Mouse (Mus musculus) ES-CJ7 (cell line): ENCODE results near the gene Rab8b.
"Not testable (repeated sequence)": the region's sequence is repeated elsewhere in the genome, so short reads cannot be mapped to it uniquely, and the experiment has no call there.

Experiments used
- DNase-seq: peaks from one replicate; pipeline ENCODE4 v3.0.0; 2011; ENCODE audit warnings: low read depth, low spot score

The Rab8b gene

DNA sequence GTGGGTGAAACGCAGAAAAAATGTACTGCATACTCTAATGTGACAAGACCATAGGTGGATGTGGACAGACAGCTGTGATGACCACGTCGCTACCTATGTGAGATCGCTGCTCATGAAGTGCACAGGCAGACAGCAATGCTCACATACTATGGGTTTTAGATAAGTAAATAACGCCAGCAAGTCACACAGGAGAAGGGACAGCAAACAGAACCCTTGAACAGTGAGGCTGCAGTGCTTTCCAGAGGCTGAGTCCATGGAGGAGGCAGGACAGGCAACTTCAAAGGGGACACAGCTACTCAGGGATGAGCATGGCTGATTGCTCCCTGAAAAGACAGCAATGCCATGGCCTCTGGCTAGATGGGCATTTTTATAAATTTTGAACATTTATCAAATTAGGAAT lies 72.7 kb downstream of the Rab8b start:
- no peak for DNase-seq

- DNase-seq, result no peak
Observed at GRCm38 (mm10) chr9:66835097-66835480, 84.4 kb downstream of the Rab8b start.

- peak; percentile 99 for DNase-seq
Observed at GRCm38 (mm10) chr9:66834318-66835096, 85.0 kb downstream of the Rab8b start, which contains the start of gene Aph1c. Aph1c (minus strand) TSS chr9:66834726.

GRCm38 (mm10) chr9:66833851-66834250 lies 85.6 kb downstream of the Rab8b start:
- no peak for DNase-seq

GRCm38 (mm10) chr9:66832366-66832908 lies 87.0 kb downstream of the Rab8b start:
- DNase-seq, result no peak

- DNase-seq, result peak; percentile 46
Observed at GRCm38 (mm10) chr9:66825990-66826389, 93.5 kb downstream of the Rab8b start.

DNA sequence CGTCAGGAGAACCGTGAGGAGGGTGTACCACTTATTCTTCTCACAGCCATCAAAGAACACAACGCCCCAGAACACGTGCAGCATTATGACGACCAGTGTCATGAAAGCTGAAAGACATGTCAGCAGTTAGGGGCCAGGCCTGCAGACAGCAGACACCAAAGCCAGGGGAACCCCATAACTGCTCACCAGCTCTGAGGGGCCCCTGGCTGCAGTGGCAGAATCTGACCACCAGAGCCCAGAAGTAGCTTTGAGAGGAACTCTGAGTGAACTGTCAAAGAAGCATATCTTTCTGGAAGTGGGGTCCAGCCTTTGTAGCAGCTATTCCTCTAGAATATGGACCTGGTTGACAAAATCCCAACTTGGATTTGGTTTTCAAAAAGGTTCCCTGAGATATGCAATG lies 97.2 kb downstream of the Rab8b start:
- not testable (repeated sequence) for DNase-seq

DNA sequence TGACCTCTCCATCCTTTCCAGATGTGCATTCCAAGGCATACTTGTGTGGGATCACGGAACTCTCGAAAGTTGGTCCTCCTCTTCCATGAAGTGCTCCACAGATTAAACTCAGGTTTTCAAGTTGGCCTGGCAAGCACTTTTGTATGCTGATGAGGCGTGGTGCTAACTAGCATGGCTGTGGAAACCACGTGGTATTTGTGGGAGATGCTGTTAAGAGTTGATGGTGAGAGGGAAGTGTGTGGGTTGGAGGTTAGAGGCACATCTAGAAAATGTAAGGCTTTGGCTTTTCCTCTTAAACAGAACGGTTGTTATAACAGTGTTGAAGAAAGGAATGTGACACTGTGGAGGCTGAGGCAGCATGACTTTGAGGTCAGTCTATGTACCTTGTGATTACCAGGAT lies 98.5 kb downstream of the Rab8b start:
- DNase-seq, result no peak

DNA sequence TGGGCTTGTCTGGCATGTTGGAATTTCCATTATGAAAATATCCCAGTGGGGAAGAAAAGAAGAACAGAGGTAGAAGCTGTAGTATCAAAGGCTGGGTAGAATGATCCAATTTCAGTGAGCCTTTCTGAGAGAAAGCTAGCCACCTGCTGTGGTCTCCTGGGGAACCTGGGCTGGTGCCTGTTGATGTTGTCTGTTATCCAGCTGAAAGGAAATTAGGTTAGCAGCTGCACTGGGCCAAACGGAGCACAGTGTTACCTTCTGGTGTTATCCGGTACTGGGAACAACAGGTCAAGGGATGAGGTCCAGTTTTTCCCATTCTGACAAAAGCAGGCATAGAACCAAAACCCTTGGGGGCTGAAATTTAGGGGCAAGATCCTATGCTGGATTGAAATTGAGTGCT lies 106.1 kb downstream of the Rab8b start:
- DNase-seq, result no peak

DNA sequence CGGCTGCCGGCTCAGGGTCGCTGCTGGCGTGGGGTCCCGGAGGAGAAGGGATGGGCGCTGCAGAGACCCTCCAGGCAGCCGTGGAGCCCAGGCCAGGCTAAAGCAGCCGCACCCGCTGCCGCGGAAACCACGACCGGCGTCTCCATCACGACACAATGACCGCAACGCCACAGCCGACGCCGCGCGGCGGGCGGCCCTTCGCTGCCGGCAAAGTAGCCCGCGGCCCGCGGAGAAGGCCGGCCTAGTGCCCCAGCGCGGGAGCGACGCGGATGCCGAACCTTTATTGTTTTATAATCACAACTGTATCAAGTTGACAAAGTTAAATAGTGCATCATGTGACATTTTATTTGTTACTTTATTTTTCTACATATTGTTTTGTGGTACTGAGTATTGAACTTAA lies 113.5 kb downstream of the Rab8b start:
- DNase-seq, result not testable (repeated sequence)

DNA sequence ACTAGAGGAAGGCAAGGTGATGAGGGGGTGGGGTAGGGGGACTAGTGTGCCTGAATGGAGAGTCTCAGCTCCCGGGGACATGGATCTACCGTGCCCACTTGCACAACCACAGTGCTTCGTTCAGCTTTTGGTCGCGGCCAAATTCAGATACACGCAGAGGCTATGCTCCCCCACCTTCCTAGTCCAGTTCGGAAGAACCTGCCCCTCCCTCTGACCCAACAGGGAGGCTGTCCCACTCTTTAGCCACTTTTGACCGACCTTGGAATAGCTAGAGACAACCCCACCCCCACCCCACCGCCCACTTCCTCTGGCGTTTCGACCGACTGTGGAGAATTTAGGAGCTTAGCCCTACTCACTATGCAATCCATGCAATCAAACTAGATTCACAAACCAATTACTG lies 117.5 kb downstream of the Rab8b start:
- peak; percentile 60 for DNase-seq

DNA sequence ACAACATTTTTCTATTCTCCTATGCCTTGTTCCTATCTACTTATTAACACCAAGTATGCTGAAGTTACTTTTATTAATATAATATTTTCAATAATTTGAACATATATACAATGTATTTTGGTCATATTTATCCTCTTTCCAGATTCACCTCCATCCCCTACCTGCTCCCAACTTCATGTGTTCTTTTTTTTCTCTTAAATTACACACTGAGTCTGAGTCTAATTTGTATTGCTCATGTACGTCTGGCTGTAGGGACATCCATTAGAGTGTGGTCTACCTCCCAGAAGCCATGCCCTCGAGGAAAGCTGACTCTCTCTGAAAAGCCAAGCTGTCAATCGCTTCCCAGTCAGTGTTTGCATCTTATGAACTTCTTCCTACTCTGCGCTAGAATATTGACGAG lies 122.7 kb downstream of the Rab8b start, which contains the start of gene Gm10647:
Gene Gm10647 (plus strand): TSS at position 301 of the 400 bp plus-strand sequence.
- DNase-seq, result no peak

DNA sequence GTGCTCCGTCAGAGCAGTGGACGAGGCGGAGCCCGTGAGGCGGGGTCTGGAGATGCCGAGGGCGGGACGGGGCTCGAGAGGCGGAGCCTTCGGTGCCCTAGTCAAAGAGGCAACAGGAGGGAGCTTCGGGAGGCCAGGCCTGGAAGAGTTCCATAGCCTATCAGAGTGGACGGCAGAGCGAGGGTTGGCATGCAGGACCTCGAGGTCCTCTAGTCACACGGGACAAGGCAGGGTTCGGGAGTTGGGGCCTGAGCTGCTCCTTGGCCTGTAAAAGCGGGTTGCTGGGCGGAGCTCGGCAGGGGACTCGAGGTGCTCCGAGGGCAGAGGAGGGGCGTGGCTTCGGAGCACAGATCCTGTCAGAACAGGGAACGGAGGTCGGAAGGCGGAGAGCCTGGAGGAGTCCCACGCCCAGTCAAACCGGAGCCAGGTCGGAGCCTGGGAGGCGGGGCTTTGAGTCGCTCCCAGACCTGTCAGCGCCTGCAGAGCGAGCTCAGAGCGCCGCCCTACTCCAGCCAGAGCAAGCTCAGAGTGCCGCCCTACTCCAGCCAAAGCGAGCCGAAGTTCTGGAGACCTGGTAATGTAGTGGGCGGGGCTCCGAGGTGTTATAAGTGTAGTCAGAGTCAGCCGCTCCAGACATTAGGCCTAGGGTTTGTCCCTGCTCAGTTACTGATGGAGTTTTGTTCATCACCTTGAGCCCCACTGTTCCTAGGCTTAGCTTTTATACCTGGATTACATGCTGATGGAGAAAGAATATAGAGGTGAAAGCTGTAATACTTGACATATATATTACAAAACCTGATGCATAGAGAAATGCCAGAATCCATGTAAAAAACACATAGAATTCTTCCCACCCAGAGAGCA lies 123.8 kb downstream of the Rab8b start, which contains the start of gene Aph1b:
Gene Aph1b (minus strand): TSS at position 27 of the 861 bp plus-strand sequence.
- peak; percentile 98 for DNase-seq

- DNase-seq, result peak; percentile 18
Observed at GRCm38 (mm10) chr9:66794629-66795463, 124.6 kb downstream of the Rab8b start.
